Mouse (Mus musculus) heart, postnatal 0 days (tissue): ENCODE results near the gene Pde4d. TPM values are rescaled to one million over a fixed set of nuclear protein-coding genes. Genes with fewer than 3 reads are reported as not detected.
A peak's percentile ranks its signal among the peaks of the same experiment; 100 is the strongest.

Source experiments
- ATAC-seq: fragments of 200-750 bp; cut with Nextera tagmentation; 2 replicates; pipeline ENCODE4 v1.8.0; 2017; ENCODE audit warnings: low read depth, moderate number of reproducible peaks, moderate library complexity; ENCODE audit not compliant: insufficient read depth
- DNase-seq: peaks from one replicate; pipeline ENCODE4 v3.0.0-alpha.2; 2016; ENCODE audit warnings: low spot score
- H3K27ac ChIP-seq: fragments of 300-500 bp; sonication (generic); 2 replicates; pipeline ENCODE4 v1.5.1; 2014; ENCODE audit warnings: low read depth, mild to moderate bottlenecking
- H3K27me3 ChIP-seq: fragments of 300-500 bp; sonication (generic); 2 replicates; pipeline ENCODE4 v1.6.1; 2014; ENCODE audit warnings: low read length, mixed read lengths; ENCODE audit not compliant: control insufficient read depth, insufficient read depth
- H3K36me3 ChIP-seq: fragments of 300-500 bp; sonication (generic); replicated peaks from 2 replicates; pipeline ENCODE4 v1.6.1; 2014; ENCODE audit warnings: low read length, mixed read lengths; ENCODE audit not compliant: control insufficient read depth, insufficient read depth
- H3K4me1 ChIP-seq: fragments of 300-500 bp; sonication (generic); 2 replicates; pipeline ENCODE4 v1.6.1; 2014; ENCODE audit warnings: antibody characterized with exemption; ENCODE audit not compliant: control insufficient read depth, insufficient read depth
- H3K4me2 ChIP-seq: fragments of 300-500 bp; sonication (generic); 2 replicates; pipeline ENCODE4 v1.6.1; 2014; ENCODE audit warnings: low read depth, mild to moderate bottlenecking, low read length, moderate library complexity
- H3K4me3 ChIP-seq: fragments of 300-500 bp; sonication (generic); 2 replicates; pipeline ENCODE4 v1.5.1; 2014; ENCODE audit warnings: low read depth, low read length
- H3K9ac ChIP-seq: fragments of 300-500 bp; sonication (generic); replicated peaks from 2 replicates; pipeline ENCODE4 v1.6.1; 2014; ENCODE audit warnings: low read depth, low read length, mixed read lengths
- H3K9me3 ChIP-seq: fragments of 300-500 bp; sonication (generic); replicated peaks from 2 replicates; pipeline ENCODE4 v1.6.1; 2016; ENCODE audit warnings: low read length; ENCODE audit not compliant: control insufficient read depth
- CTCF ChIP-seq: IDR thresholded peaks from 2 replicates; pipeline ENCODE4 v1.5.1; 2016; ENCODE audit warnings: antibody characterized with exemption, control low read depth, low read depth
- EP300 ChIP-seq: IDR thresholded peaks from 2 replicates; pipeline ENCODE4 v1.6.1; 2016; ENCODE audit warnings: antibody characterized with exemption, low read depth
- WGBS: fragments of 180-500 bp; shearing (Covaris S2); extraction: QIAGEN DNeasy Blood & Tissue Kit; methylation state at CpG from one replicate; pipeline ENCODE4 v1.1.7; 2014; 5-methylcytosine and 5-hydroxymethylcytosine counted together
- polyA plus RNA-seq: library from polyadenylated mRNA; unstranded; fragments of >200 nt; fragmentation: Nextera tagmentation; extraction: Ambion mirVana; gene quantifications from 2 replicates; pipeline ENCODE4 v1.2.1, GENCODE M21; 2015
- total RNA-seq: library from RNA; depleted of rRNA; stranded (reverse); fragments of >200 nt; gene quantifications from 2 replicates; pipeline ENCODE4 v1.2.3, GENCODE M21; 2014; ENCODE audit warnings: low replicate concordance

Pde4d gene
- total and polyA plus RNA-seq, 2 experiments from 2014 or later: 21.9 to 58.0 TPM

- TF ChIP-seq CTCF (no peak), EP300 (no peak)
- H3K4me1 ChIP-seq: no peaks in the 10 kb centered on the region
- no peaks in the 10 kb centered on the region for H3K36me3 ChIP-seq
- H3K27ac ChIP-seq: no peak overlapping the region
- H3K27me3 ChIP-seq: no peaks in the 10 kb centered on the region
- ATAC-seq: no peak
- no peak for DNase-seq
- no peak overlapping the region for H3K4me2 ChIP-seq
- 81% methylated on average over 5 of the region's 5 CpGs for WGBS
- H3K9me3 ChIP-seq: no peaks in the 10 kb centered on the region
- H3K4me3 ChIP-seq: no peak overlapping the region
- no peak overlapping the region for H3K9ac ChIP-seq
These were observed 23.4 kb upstream of the Pde4d start for GRCm38 (mm10) chr13:108426322-108426721.

GRCm38 (mm10) chr13:108428809-108429208 lies 20.9 kb upstream of the Pde4d start:
- Histone ChIP-seq H3K27me3 (no peaks in the 10 kb centered on the region), H3K27ac (no peak overlapping the region), H3K9ac (no peak overlapping the region), H3K36me3 (no peaks in the 10 kb centered on the region), H3K9me3 (no peaks in the 10 kb centered on the region), H3K4me3 (no peak overlapping the region), H3K4me1 (no peaks in the 10 kb centered on the region), H3K4me2 (no peak overlapping the region)
- no peak for ATAC-seq
- TF ChIP-seq CTCF (no peak), EP300 (no peak)
- 87% methylated on average over 6 of the region's 6 CpGs for WGBS
- DNase-seq: no peak

GRCm38 (mm10) chr13:108429623-108430022 lies 20.1 kb upstream of the Pde4d start:
- Histone ChIP-seq H3K4me2 (no peak overlapping the region), H3K27me3 (no peaks in the 10 kb centered on the region), H3K9ac (no peak overlapping the region), H3K4me1 (peaks cover 1% of the 10 kb centered on the region; the same call in 1 of the 2 replicates), H3K9me3 (no peaks in the 10 kb centered on the region), H3K36me3 (no peaks in the 10 kb centered on the region), H3K4me3 (no peak overlapping the region), H3K27ac (no peak overlapping the region)
- peak; percentile 36; the same call in 1 of the 2 replicates for ATAC-seq
- no peak for TF ChIP-seq EP300
- TF ChIP-seq CTCF: no peak
- DNase-seq: no peak
- 59% methylated on average over 2 of the region's 2 CpGs for WGBS

- Histone ChIP-seq H3K27ac (no peak overlapping the region), H3K9ac (no peak overlapping the region), H3K4me2 (no peak overlapping the region), H3K27me3 (no peaks in the 10 kb centered on the region), H3K4me1 (peaks cover 4% of the 10 kb centered on the region; the same call in 1 of the 2 replicates), H3K36me3 (no peaks in the 10 kb centered on the region), H3K9me3 (no peaks in the 10 kb centered on the region), H3K4me3 (no peak overlapping the region)
- TF ChIP-seq EP300: no peak
- TF ChIP-seq CTCF: no peak
- WGBS: 92% methylated on average over 3 of the region's 3 CpGs
- DNase-seq: no peak
- ATAC-seq: no peak
These were observed 18.0 kb upstream of the Pde4d start for GRCm38 (mm10) chr13:108431776-108432175.

- H3K9ac ChIP-seq: no peak overlapping the region
- ATAC-seq: no peak
- TF ChIP-seq CTCF: no peak
- no peak for TF ChIP-seq EP300
These were observed 14.1 kb upstream of the Pde4d start for GRCm38 (mm10) chr13:108435687-108436086.

GRCm38 (mm10) chr13:108437424-108437823 lies 12.3 kb upstream of the Pde4d start:
- no peaks in the 10 kb centered on the region for H3K36me3 ChIP-seq
- H3K4me1 ChIP-seq: peaks cover 12% of the 10 kb centered on the region; the same call in 1 of the 2 replicates
- TF ChIP-seq CTCF (no peak), EP300 (peak; percentile 29; the same call in 1 of the 2 replicates)
- H3K4me3 ChIP-seq: no peak overlapping the region
- no peaks in the 10 kb centered on the region for H3K9me3 ChIP-seq
- DNase-seq (peak; percentile 65), ATAC-seq (peak; percentile 57)
- no peak overlapping the region for H3K9ac ChIP-seq
- 0 out of 2 replicates have a peak overlapping the region, but pooled peaks have one; percentile 25 for H3K27ac ChIP-seq
- 19% methylated on average over 2 of the region's 2 CpGs for WGBS
- H3K27me3 ChIP-seq: no peaks in the 10 kb centered on the region
- H3K4me2 ChIP-seq: no peak overlapping the region

More at GRCm38 (mm10) chr13:108435687-108436086, 14.1 kb upstream of the Pde4d start:
- no peaks in the 10 kb centered on the region for H3K27me3 ChIP-seq
- DNase-seq: no peak
- H3K4me3 ChIP-seq: no peak overlapping the region
- no peak overlapping the region for H3K27ac ChIP-seq
- peaks cover 12% of the 10 kb centered on the region; the same call in 1 of the 2 replicates for H3K4me1 ChIP-seq
- H3K9me3 ChIP-seq: no peaks in the 10 kb centered on the region
- H3K4me2 ChIP-seq: no peak overlapping the region
- no peaks in the 10 kb centered on the region for H3K36me3 ChIP-seq
